Mouse (Mus musculus): ENCODE results near the gene Ifitm10. TPM values are rescaled to one million over a fixed set of nuclear protein-coding genes. Genes with fewer than 3 reads are reported as not detected.

Gene Ifitm10
- total RNA-seq, 2 experiments from 2014 or later: 2.8 to 6.8 TPM

DNA sequence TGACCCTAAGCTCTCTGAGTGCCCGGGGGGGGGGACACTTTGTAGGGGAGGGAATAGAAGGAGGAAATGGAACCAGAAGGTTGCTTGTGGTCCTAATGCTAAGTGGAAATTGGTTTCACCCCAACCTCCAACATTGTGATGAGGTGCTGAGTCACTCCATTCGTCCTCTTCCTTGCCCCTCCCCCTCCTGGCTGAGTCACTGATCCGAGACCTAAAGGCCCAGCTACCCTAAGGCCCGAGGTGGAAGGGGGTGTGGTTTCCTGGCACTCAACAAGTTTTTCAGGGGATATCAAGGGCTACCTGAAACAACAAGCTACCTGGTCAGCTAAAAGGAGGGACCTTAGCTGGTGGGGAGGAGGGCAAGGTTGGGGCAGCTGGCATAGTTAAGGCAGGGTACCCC lies 19.6 kb upstream of the Ifitm10 start:
- DNase-seq: peak in 1 of 2 experiments; percentile 10
- intact Hi-C loops (cut with DNase I): loop anchor here (5.0 kb wide), 1 partner anchor 39 kb away; the partner anchor contains the start of gene Syt8

DNA sequence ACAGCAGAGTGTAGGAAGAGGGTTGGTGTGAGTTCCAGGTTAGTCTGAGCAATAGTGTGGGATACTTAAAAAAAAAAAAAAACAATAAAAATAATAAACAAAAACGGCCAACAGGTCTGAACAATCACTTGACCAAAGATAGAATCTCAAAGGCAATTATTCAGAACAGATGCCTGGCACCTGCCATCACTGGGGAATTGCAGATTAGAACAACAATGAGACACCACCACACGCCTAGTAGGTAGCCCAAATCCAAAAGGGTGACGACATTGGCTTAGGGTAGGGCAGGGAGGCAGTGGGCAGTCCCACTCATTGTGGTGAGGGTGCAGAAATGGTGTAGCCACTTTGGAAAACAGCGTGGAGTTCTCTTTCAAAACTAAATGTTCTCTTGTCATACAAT lies 18.1 kb upstream of the Ifitm10 start:
- intact Hi-C loops (cut with DNase I): loop anchor here (5.0 kb wide), 1 partner anchor 41 kb away; the partner anchor contains the start of gene Syt8
- DNase-seq: no peak

GRCm38 (mm10) chr7:142391108-142391507 lies 17.6 kb upstream of the Ifitm10 start:
- intact Hi-C loops (cut with DNase I): loop anchor here (5.0 kb wide), 1 partner anchor 41 kb away; the partner anchor contains the start of gene Syt8
- no peak for DNase-seq

- no peak for DNase-seq
- intact Hi-C loops (cut with DNase I): loop anchor here (5.0 kb wide), 1 partner anchor 42 kb away; the partner anchor contains the start of gene Syt8
Measured at GRCm38 (mm10) chr7:142389961-142390650, 16.6 kb upstream of the Ifitm10 start.

DNA sequence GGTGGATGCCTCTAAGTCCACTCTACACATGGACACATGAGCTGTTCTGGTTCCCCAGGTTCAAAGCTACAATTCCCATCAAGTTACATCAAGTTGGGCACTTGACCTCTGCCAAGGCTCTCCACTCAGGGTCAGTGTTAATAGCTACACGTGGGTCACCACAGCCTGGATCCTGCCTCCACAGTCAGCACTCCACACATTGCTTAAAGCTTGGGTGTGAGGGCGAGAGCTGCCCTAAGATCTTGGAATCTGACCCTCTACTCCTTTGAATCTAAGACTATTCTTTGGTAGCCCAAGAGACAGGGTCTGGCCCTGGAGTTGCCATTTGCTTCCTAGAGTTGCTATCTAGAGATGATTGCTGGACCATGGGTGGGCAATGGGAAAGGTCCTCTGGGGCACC lies 15.2 kb upstream of the Ifitm10 start:
- intact Hi-C loops (cut with DNase I): no loop called here

DNA sequence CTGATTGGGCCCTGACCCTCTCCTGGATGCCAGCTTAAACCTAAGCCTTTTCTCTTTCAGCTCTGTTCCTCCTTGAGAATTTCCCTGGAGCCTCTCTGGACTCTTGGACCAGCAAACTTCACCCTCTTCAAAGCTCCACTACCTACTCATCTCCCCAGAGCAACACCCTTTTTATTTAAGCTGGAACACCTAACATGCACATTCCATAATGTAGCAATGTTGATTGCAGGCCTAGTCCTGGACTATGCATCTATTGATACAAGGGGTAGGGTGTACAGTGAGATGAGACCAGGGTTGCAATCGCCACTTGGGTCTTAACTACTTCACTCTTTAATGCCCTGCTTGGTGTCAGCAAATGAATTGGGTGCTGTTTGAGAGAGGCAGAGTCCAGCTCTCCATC lies 14.6 kb upstream of the Ifitm10 start:
- intact Hi-C loops (cut with DNase I): no loop called here
- DNase-seq: no peak

More for the DNA sequence above, 15.2 kb upstream of the Ifitm10 start:
- DNase-seq: peak in 1 of 2 experiments; percentile 9

- intact Hi-C loops (cut with DNase I): no loop called here
Measured at GRCm38 (mm10) chr7:142387419-142388148, 14.0 kb upstream of the Ifitm10 start, which contains the start of gene Ctsd. Ctsd (minus strand) TSS chr7:142388038.

DNA sequence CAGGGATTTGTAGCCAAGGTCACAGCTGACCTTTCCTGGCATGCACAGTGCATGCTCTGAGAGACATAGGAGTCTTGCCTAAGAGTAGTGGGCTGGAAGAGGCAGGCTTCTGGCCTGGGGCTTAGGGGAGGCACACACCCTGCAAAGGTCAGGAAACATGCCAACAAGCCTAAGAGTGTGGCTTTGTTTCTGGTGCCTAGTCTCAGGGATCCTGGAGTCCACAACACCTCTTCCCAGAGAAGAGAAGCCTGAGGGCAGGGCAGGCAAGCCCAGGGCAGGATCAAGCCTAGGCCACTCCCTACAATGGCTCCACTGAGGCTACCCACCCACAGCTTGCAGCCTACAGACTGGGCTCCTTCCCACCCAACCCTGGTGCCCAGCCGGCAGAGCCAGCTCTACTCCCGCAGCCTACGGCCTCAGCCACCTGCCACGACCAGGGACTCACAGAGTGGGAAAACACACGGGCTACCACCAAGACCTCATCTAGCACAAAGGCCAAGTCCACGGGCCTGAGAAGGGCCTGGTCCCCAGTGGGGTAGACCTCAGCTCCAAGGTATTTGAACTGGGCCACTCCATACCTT lies 13.2 kb upstream of the Ifitm10 start:
- no peak for DNase-seq
- intact Hi-C loops (cut with DNase I): no loop called here

More at GRCm38 (mm10) chr7:142387419-142388148, 14.0 kb upstream of the Ifitm10 start, which contains the start of gene Ctsd:
- DNase-seq: peak; percentile 97 to 98

DNA sequence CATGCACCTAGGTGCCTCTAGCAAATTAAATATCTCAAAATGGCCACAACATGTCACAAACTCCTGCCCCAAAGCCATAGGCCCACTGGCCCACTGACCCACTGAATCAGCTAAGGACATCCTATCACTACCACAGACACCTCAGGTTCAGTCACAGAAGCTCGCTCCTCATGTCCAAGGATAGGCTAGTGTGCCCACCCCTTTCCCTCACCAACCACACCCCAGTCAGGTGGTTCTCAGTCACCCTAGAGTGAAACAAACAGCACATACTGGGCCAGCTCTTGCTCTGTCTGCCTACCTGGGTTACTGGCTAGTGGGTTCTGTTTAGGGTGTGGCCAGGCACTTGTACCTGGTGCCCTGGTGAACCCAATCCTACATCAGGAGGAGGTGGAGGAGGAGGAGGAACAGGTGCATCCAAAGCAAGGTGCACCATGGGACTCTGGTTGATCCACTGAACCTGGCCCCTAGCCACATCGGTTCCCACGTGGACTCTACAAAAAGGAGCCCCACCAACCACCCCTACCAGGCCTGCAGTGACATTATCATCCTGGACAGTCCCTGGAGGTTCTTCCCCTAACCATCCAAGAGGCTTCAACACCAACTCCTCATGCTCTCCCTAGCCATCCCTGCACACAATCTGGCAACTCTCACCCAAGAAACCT lies 12.3 kb upstream of the Ifitm10 start:
- no peak for DNase-seq
- intact Hi-C loops (cut with DNase I): no loop called here

DNA sequence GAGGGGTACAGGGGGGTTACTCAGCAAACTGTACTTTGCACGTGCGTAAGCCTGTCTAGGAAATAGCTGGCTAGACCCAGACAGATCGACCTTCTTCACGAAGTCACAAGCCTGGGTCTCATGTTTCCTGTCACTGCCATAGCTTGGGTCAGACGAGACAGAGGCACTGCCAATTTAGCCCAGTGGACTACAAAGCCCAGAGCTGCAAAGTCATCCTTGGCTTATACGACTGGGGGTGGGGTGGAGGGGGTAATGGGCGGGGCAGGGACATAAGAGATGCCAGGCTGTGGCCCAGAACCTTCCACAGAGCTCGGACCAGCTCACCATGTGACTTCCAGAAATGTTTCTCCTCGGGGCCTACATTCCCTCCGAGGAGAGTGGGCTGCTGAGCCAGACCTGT lies 10.8 kb upstream of the Ifitm10 start:
- intact Hi-C loops (cut with DNase I): no loop called here
- no peak for DNase-seq

DNA sequence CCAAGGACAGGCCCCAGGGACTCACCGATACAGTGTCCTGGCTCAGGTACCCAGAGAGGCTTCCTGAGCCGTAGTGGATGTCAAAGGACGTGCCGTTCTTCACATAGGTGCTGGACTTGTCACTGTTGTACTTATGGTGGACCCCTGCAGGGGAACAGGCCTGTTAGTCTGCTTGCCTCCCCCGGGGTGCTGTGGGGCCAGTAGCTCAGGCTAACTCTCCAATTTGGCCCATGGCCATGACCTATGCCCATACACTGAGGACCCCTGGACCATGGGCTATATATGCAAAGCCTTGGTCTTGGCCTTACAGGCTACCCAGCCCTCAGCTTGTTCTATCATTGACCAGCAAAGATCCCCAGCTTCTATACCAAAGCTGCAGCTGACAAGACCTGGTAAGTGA lies 9.0 kb upstream of the Ifitm10 start, which contains the start of gene Gm49369:
Gene Gm49369 (minus strand): TSS at position 101 of the 400 bp plus-strand sequence.
- DNase-seq: no peak
- intact Hi-C loops (cut with DNase I): no loop called here

DNA sequence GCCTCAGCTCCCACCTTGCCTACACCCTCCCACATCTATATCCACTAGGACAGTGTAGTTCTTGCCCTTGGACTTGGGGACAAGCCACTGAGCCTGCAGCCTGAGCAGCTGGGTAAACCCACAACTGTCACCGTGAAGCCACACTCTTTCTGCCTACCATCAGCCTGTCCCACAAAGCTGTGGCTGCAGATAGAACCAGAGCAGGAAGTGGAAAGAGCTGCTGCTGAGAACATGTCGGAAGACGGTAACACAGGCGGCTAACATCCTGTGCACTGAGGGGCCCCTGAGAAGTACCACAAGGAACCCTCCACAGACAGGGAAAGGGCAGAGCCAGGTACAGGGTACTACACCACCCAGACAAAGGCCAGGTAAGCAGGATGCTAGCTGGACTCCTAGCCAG lies 7.6 kb upstream of the Ifitm10 start:
- intact Hi-C loops (cut with DNase I): no loop called here
- no peak for DNase-seq

- intact Hi-C loops (cut with DNase I): no loop called here
- DNase-seq: no peak
Measured at GRCm38 (mm10) chr7:142379186-142379585, 5.6 kb upstream of the Ifitm10 start.

GRCm38 (mm10) chr7:142377233-142377925 lies 3.8 kb upstream of the Ifitm10 start:
- intact Hi-C loops (cut with DNase I): no loop called here
- no peak for DNase-seq

DNA sequence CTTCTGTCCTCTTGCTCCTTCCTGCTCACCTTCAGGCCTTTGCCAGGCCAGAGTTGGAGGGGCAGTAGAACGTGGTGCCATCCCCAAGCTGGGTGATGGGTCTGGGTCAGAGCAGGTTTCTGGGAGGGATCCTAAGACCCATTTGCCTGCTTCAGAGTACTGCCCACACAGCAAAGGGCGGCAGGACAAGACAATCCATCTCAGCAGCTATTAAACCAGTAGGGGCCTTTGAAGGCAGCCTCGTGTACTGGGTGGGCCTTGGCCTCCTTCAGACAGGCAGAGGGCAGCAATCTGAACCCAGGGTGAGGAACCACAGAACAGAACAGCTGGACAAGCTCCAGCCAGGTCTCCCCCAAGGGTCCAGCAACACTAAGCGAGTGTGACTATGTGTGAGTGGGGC lies 2.5 kb upstream of the Ifitm10 start:
- intact Hi-C loops (cut with DNase I): no loop called here
- no peak for DNase-seq

- intact Hi-C loops (cut with DNase I): no loop called here
- DNase-seq: peak; percentile 43 to 53
Measured at GRCm38 (mm10) chr7:142375261-142375724, 1.7 kb upstream of the Ifitm10 start.

DNA sequence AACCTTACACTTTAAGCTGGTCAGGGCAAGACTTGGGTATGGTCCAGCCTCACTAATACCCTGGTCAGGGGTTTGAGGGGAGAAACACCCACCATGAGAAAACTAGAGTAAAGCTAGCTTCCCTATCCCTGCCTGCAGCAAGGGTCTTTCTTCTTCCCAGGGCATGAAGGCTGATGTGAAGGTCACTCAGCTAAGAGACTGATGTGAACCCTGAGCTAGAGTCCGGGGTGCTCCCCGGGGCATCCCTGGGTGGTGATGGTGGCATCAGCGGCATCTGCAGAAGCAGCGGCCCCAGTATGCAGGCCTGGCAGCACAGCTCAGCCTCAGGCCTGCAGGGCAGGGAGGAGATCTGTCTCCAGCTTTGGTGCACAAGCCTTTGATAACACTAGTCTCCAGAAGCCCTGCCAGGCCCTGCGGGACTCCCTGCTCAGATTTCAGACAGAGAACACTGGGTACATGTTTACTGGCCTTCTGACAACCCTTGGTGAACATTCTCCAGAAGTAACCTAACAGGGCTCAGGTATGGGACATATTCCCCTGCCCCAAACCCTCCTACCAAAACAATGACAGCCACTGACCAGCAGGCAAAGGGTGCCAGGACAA lies 961 bp upstream of the Ifitm10 start:
- DNase-seq: peak in 1 of 2 experiments; percentile 51
- intact Hi-C loops (cut with DNase I): no loop called here

DNA sequence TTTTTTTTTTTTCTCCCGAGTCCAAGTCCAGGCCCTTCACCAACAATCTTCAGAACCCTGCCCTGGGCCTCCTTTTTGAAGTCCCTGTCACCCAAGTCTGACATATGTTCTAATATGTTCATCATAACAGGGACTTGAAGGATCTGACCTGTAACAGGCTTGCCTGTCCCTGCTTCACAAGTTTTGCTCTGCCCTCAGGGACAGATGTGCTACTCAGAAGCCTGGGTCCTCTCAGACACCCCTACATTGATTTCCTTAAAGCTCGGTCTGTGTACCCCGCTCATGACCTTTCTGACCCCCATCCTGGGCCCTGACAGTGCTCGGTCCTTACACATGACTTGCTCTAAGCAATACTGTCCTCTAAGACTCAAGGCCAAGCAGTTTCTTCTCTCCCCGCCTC lies 514 bp downstream of the Ifitm10 start:
- intact Hi-C loops (cut with DNase I): no loop called here
- DNase-seq: no peak
